8 mouse cellular contexts compared by ENCODE assay signal in the genomic region with DNA sequence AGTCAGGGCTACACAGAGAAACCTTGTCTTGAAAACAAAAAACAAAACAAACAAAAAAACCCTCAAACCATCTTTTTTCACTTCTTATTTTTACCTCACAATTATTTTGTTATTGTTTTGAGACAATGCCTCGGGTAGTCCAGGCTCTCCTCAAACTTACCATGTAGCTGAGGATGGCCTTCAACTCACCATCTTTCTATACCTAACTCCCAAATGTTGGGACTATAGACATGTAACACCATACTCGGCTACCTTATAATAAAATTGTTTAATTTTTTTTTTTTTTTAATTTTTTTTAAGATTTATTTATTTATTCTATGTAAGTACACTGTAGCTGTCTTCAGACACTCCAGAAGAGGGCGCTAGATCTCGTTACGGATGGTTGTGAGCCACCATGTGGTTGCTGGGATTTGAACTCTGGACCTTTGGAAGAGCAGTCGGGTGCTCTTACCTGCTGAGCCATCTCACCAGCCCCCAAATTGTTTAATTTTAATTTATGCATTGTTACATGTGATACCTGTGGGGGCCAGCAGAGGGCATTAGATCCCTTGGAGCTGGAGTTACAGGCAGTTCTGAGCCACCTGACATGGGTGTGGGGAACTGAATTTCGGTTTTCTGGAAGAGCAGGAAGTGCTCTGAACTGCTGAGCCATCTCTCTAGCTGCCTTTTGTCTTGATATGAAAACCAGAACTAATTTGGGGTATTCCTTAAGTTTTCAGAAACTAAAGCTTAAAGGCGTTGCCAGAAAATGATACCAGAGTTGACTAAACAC. TPM values are rescaled to one million over a fixed set of nuclear protein-coding genes. Genes with fewer than 3 reads are reported as not detected.
DNase-seq lines count a peak whose midpoint lies in the region; ATAC-seq and TF ChIP-seq lines count a peak whose summit lies in the region.

No protein-coding gene starts in this region.

- H3K4me1 ChIP-seq in midbrain, embryonic 10.5 days, result peaks cover 5% of the 10 kb centered on the region
- H3K4me1 ChIP-seq in midbrain, embryonic 16.5 days (ENCODE audit: control insufficient read depth, insufficient read depth, low read length), result no peaks in the 10 kb centered on the region
- H3K4me1 ChIP-seq in embryonic fibroblast, embryonic 13.5 days (ENCODE audit: control insufficient read depth, insufficient read depth, low read length), result no peaks in the 10 kb centered on the region
- no peaks in the 10 kb centered on the region for H3K4me1 ChIP-seq in stomach, embryonic 16.5 days (ENCODE audit: control insufficient read depth, insufficient read depth, low read length)

- H3K36me3 ChIP-seq in midbrain, embryonic 10.5 days, result peaks cover 75% of the 10 kb centered on the region
- peaks cover 5% of the 10 kb centered on the region; the same call in 1 of the 2 replicates for H3K36me3 ChIP-seq in midbrain, embryonic 16.5 days (ENCODE audit: control insufficient read depth, insufficient read depth, low read length)
- H3K36me3 ChIP-seq in stomach, embryonic 16.5 days (ENCODE audit: control insufficient read depth, insufficient read depth, low read length), result peaks cover 10% of the 10 kb centered on the region; the same call in 1 of the 2 replicates

- peak; percentile 66 for DNase-seq in midbrain, embryonic 10.5 days (ENCODE audit: low spot score)
- peak; percentile 52 to 72 for DNase-seq in adrenal gland, postnatal 36 days
- peak; percentile 76 for DNase-seq in heart, postnatal 4 days
- peak; percentile 44 for DNase-seq in left cerebral cortex, adult 11 months (ENCODE audit: low spot score)

- 42% methylated on average over 8 of the region's 8 CpGs for WGBS in midbrain, embryonic 10.5 days
- 58% methylated on average over 5 of the region's 8 CpGs for WGBS in midbrain, embryonic 16.5 days
- WGBS in stomach, embryonic 16.5 days, result 50% methylated on average over 5 of the region's 8 CpGs

- no peak overlapping the region for H3K4me3 ChIP-seq in midbrain, embryonic 10.5 days
- H3K4me3 ChIP-seq in midbrain, embryonic 16.5 days (ENCODE audit: low read depth, low read length), result no peak overlapping the region
- H3K4me3 ChIP-seq in embryonic fibroblast, embryonic 13.5 days (ENCODE audit: insufficient read depth, low read length), result no peak overlapping the region
- no peak overlapping the region for H3K4me3 ChIP-seq in stomach, embryonic 16.5 days (replicated peaks; ENCODE audit: low read length)

- no peak overlapping the region for H3K4me2 ChIP-seq in midbrain, embryonic 16.5 days (ENCODE audit: low read length)
- no peak overlapping the region for H3K4me2 ChIP-seq in stomach, embryonic 16.5 days (ENCODE audit: low read depth, low read length)

- TF ChIP-seq CTCF in embryonic fibroblast, embryonic 13.5 days (IDR thresholded peaks at IDR 0.05; ENCODE audit: borderline replicate concordance, insufficient read depth, low read length), result peak; percentile 40; the same call in 1 of the 2 replicates

- TF ChIP-seq POLR2A in embryonic fibroblast, embryonic 13.5 days (IDR thresholded peaks at IDR 0.05; ENCODE audit: low read depth, low read length), result no peak

- H3K27me3 ChIP-seq in midbrain, embryonic 10.5 days (ENCODE audit: low read depth, poor library complexity, severe bottlenecking), result no peaks in the 10 kb centered on the region
- H3K27me3 ChIP-seq in midbrain, embryonic 16.5 days (ENCODE audit: control insufficient read depth, insufficient read depth, low read depth, low read length), result no peaks in the 10 kb centered on the region
- H3K27me3 ChIP-seq in stomach, embryonic 16.5 days (ENCODE audit: control insufficient read depth, insufficient read depth, low read length), result no peaks in the 10 kb centered on the region

- H3K27ac ChIP-seq in midbrain, embryonic 10.5 days (replicated peaks), result no peak overlapping the region
- H3K27ac ChIP-seq in midbrain, embryonic 16.5 days (ENCODE audit: low read length), result no peak overlapping the region
- H3K27ac ChIP-seq in embryonic fibroblast, embryonic 13.5 days (ENCODE audit: insufficient read depth, low read length), result no peak overlapping the region
- 0 out of 2 replicates have a peak overlapping the region, but pooled peaks have one; percentile 16 for H3K27ac ChIP-seq in stomach, embryonic 16.5 days (ENCODE audit: low read length)

- H3K9ac ChIP-seq in midbrain, embryonic 16.5 days (ENCODE audit: low read depth, low read length), result no peak overlapping the region
- no peak overlapping the region for H3K9ac ChIP-seq in stomach, embryonic 16.5 days (ENCODE audit: low read length)

- no peaks in the 10 kb centered on the region for H3K9me3 ChIP-seq in midbrain, embryonic 10.5 days (replicated peaks)
- no peaks in the 10 kb centered on the region for H3K9me3 ChIP-seq in midbrain, embryonic 16.5 days (replicated peaks; ENCODE audit: control insufficient read depth, low read length, poor library complexity, severe bottlenecking)
- no peaks in the 10 kb centered on the region for H3K9me3 ChIP-seq in stomach, embryonic 16.5 days (replicated peaks; ENCODE audit: control insufficient read depth, low read length)

- no peak for ATAC-seq in midbrain, embryonic 16.5 days
- ATAC-seq in megakaryocyte, adult 5-6 weeks (ENCODE audit: poor library complexity, severe bottlenecking), result peak; percentile 94
- ATAC-seq in stomach, embryonic 16.5 days (ENCODE audit: insufficient read depth, low FRiP score), result no peak

RNA-seq across cellular contexts. Expression of a gene that starts 6.3 kb away (rescaled TPM):
- polyA plus RNA-seq in midbrain, embryonic 10.5 days (2016; fragmentation: Nextera tagmentation; extraction: Ambion mirVana), result 29.6 and 32.3 TPM in 2 replicates
- 8.9 and 10.1 TPM in 2 replicates for polyA plus RNA-seq in midbrain, embryonic 16.5 days (2015; fragmentation: Nextera tagmentation; extraction: Ambion mirVana)
- 1 to 10 TPM; 2.4 to 2.6 TPM for total RNA-seq in adrenal gland, postnatal 36 days (2021)
- 5.9 and 6.4 TPM in 2 replicates for polyA plus RNA-seq in embryonic fibroblast, embryonic 13.5 days (2011; ENCODE audit: insufficient read length, low read depth, missing spikeins)
- 1 to 10 TPM; 3.4 to 3.8 TPM for total RNA-seq in heart, postnatal 4 days (2021)
- total RNA-seq in megakaryocyte, adult 5-6 weeks (2015), result 9.1 and 10.9 TPM in 2 replicates
- 19.9 and 21.3 TPM in 2 replicates for total RNA-seq in megakaryocyte, adult 5-6 weeks (2017)
- 14.9 and 15.0 TPM in 2 replicates for polyA plus RNA-seq in stomach, embryonic 16.5 days (2015; fragmentation: Nextera tagmentation; extraction: Ambion mirVana)

RNA-seq across cellular contexts. Expression of a gene that starts 6.4 kb away (rescaled TPM):
- polyA plus RNA-seq in midbrain, embryonic 10.5 days (2016; fragmentation: Nextera tagmentation; extraction: Ambion mirVana), result 26.8 and 29.6 TPM in 2 replicates
- polyA plus RNA-seq in midbrain, embryonic 16.5 days (2015; fragmentation: Nextera tagmentation; extraction: Ambion mirVana), result 35.2 and 36.8 TPM in 2 replicates
- total RNA-seq in adrenal gland, postnatal 36 days (2021), result 10 to 100 TPM; 16.3 to 16.7 TPM
- polyA plus RNA-seq in embryonic fibroblast, embryonic 13.5 days (2011; ENCODE audit: insufficient read length, low read depth, missing spikeins), result 13.5 and 19.1 TPM in 2 replicates
- total RNA-seq in heart, postnatal 4 days (2021), result 10 to 100 TPM; 16.3 to 17.6 TPM
- total RNA-seq in megakaryocyte, adult 5-6 weeks (2015), result 1.1 and 3.3 TPM in 2 replicates
- total RNA-seq in megakaryocyte, adult 5-6 weeks (2017), result 2.8 and 4.8 TPM in 2 replicates
- 21.0 and 21.1 TPM in 2 replicates for polyA plus RNA-seq in stomach, embryonic 16.5 days (2015; fragmentation: Nextera tagmentation; extraction: Ambion mirVana)

RNA-seq across cellular contexts. Expression of a gene that starts 8.6 kb away (rescaled TPM):
- polyA plus RNA-seq in midbrain, embryonic 10.5 days (2016; fragmentation: Nextera tagmentation; extraction: Ambion mirVana), result 1.7 and 2.2 TPM in 2 replicates
- 3.1 and 3.2 TPM in 2 replicates for polyA plus RNA-seq in midbrain, embryonic 16.5 days (2015; fragmentation: Nextera tagmentation; extraction: Ambion mirVana)
- under 1 TPM; 0.36 to 0.86 TPM for total RNA-seq in adrenal gland, postnatal 36 days (2021)
- 0.19 and 0.20 TPM in 2 replicates for polyA plus RNA-seq in embryonic fibroblast, embryonic 13.5 days (2011; ENCODE audit: insufficient read length, low read depth, missing spikeins)
- total RNA-seq in heart, postnatal 4 days (2021), result under 1 TPM; 0.88 to 0.90 TPM
- total RNA-seq in megakaryocyte, adult 5-6 weeks (2015), result 0.09 TPM in 1 of 2 replicates, not detected in the other
- total RNA-seq in megakaryocyte, adult 5-6 weeks (2017), result not detected in 2 replicates
- 0.60 and 0.65 TPM in 2 replicates for polyA plus RNA-seq in stomach, embryonic 16.5 days (2015; fragmentation: Nextera tagmentation; extraction: Ambion mirVana)

RNA-seq across cellular contexts. Expression of a gene that starts 38.3 kb away (rescaled TPM):
- 1,558 and 1,869 TPM in 2 replicates for polyA plus RNA-seq in midbrain, embryonic 10.5 days (2016; fragmentation: Nextera tagmentation; extraction: Ambion mirVana)
- polyA plus RNA-seq in midbrain, embryonic 16.5 days (2015; fragmentation: Nextera tagmentation; extraction: Ambion mirVana), result 855 and 922 TPM in 2 replicates
- 1,000 to 10,000 TPM; 1,143 to 1,221 TPM for total RNA-seq in adrenal gland, postnatal 36 days (2021)
- polyA plus RNA-seq in embryonic fibroblast, embryonic 13.5 days (2011; ENCODE audit: insufficient read length, low read depth, missing spikeins), result 2,350 and 2,369 TPM in 2 replicates
- 1,000 to 10,000 TPM; 1,006 to 1,007 TPM for total RNA-seq in heart, postnatal 4 days (2021)
- 2,908 and 2,972 TPM in 2 replicates for total RNA-seq in megakaryocyte, adult 5-6 weeks (2015)
- total RNA-seq in megakaryocyte, adult 5-6 weeks (2017), result 3,179 and 3,683 TPM in 2 replicates
- 1,851 and 2,115 TPM in 2 replicates for polyA plus RNA-seq in stomach, embryonic 16.5 days (2015; fragmentation: Nextera tagmentation; extraction: Ambion mirVana)
